In genomic region chrX:7259718-7260117, GRCm38 (mm10) we compare ENCODE assay signal across 30 mouse cellular contexts. TPM values are rescaled to one million over a fixed set of nuclear protein-coding genes. Genes with fewer than 3 reads are reported as not detected.
DNase-seq lines count a peak whose midpoint lies in the region; ATAC-seq and TF ChIP-seq lines count a peak whose summit lies in the region.
"Had no signal": no experiment of that assay in that cellular context is flagged by ENCODE, and none has a peak within 500 bp of the region (broad histone marks: within the 10 kb centered on the region; RNA-seq: fewer than 3 reads in every experiment).

No protein-coding gene starts in this region.

- no peak for TF ChIP-seq CTCF in lung, postnatal 0 days (IDR thresholded peaks at IDR 0.05)
- TF ChIP-seq CTCF in stomach, postnatal 0 days (IDR thresholded peaks at IDR 0.05; ENCODE audit: low read depth), result no peak

- peak; percentile 75 for ATAC-seq in lung, postnatal 0 days
- peak; percentile 26; the same call in 1 of the 2 replicates for ATAC-seq in stomach, postnatal 0 days (ENCODE audit: low FRiP score, low TSS enrichment)
- no peak for ATAC-seq in megakaryocyte-erythroid progenitor cell, adult 5-6 weeks (replicated peaks; ENCODE audit: low FRiP score, low TSS enrichment, poor library complexity, severe bottlenecking)
- ATAC-seq: forebrain, postnatal 0 days; inflammation-experienced regulatory T-cells, adult 6 months; liver, embryonic 12.5 days; liver, postnatal 0 days had no signal

- H3K9ac ChIP-seq in lung, postnatal 0 days (replicated peaks; ENCODE audit: low read depth), result no peak overlapping the region
- no peak overlapping the region for H3K9ac ChIP-seq in stomach, postnatal 0 days (ENCODE audit: low read length)
- H3K9ac ChIP-seq: embryonic facial prominence, embryonic 12.5 days; forebrain, postnatal 0 days; heart, embryonic 13.5 days; hindbrain, embryonic 14.5 days; liver, embryonic 12.5 days; liver, postnatal 0 days; midbrain, embryonic 12.5 days; neural tube, embryonic 12.5 days had no signal

- no peaks in the 10 kb centered on the region for H3K9me3 ChIP-seq in lung, postnatal 0 days (ENCODE audit: low read length)
- no peaks in the 10 kb centered on the region for H3K9me3 ChIP-seq in stomach, postnatal 0 days (ENCODE audit: control insufficient read depth, low read length)
- H3K9me3 ChIP-seq: embryonic facial prominence, embryonic 12.5 days; heart, embryonic 13.5 days; liver, embryonic 12.5 days; midbrain, embryonic 12.5 days; neural tube, embryonic 12.5 days had no signal

- WGBS in lung, postnatal 0 days, result 42% methylated on average over 3 of the region's 3 CpGs
- 46% methylated on average over 3 of the region's 3 CpGs for WGBS in stomach, postnatal 0 days

- peak; percentile 4 for DNase-seq in NIH3T3 (ENCODE audit: low read depth)
- DNase-seq in lung, adult 18-20 months, result peak; percentile 24 to 40
- DNase-seq in lung, postnatal 0 days (ENCODE audit: low spot score), result peak; percentile 76
- DNase-seq in stomach, postnatal 0 days (ENCODE audit: low spot score), result peak; percentile 13
- DNase-seq in thymus, postnatal 4 days, result no peak
- no peak for DNase-seq in right cerebral cortex, postnatal 10 days (ENCODE audit: low spot score in 2 of 2)
- DNase-seq: adrenal gland, postnatal 14 days; B cell, adult 2 months; cerebellum, adult 11 months; cerebellum, adult 9-10 months; cerebellum, postnatal 36 days; forebrain, postnatal 0 days; heart, postnatal 10 days; kidney, postnatal 14 days; liver, postnatal 0 days; right cerebral cortex, postnatal 25 days; spleen, adult 18-20 months; thymus, adult 18-20 months; thymus, postnatal 36 days had no signal

- 0 out of 2 replicates have a peak overlapping the region, but pooled peaks have one; percentile 12 for H3K27ac ChIP-seq in lung, postnatal 0 days (ENCODE audit: low read length)
- peak overlapping the region; percentile 49; the same call in 1 of the 2 replicates for H3K27ac ChIP-seq in stomach, postnatal 0 days (replicated peaks)
- H3K27ac ChIP-seq: embryonic facial prominence, embryonic 12.5 days; heart, embryonic 13.5 days; hindbrain, embryonic 14.5 days; liver, embryonic 12.5 days; midbrain, embryonic 12.5 days; neural tube, embryonic 12.5 days had no signal

- no peak overlapping the region for H3K4me3 ChIP-seq in lung, postnatal 0 days (ENCODE audit: low read depth, low read length)
- H3K4me3 ChIP-seq in stomach, postnatal 0 days (ENCODE audit: low read depth, low read length), result no peak overlapping the region
- H3K4me3 ChIP-seq: embryonic facial prominence, embryonic 12.5 days; heart, embryonic 13.5 days; liver, embryonic 12.5 days; midbrain, embryonic 12.5 days; myocyte; neural tube, embryonic 12.5 days had no signal

- H3K27me3 ChIP-seq in lung, postnatal 0 days (replicated peaks; ENCODE audit: insufficient read depth, low read length), result no peaks in the 10 kb centered on the region
- H3K27me3 ChIP-seq in stomach, postnatal 0 days (ENCODE audit: control insufficient read depth, insufficient read depth, low read length), result no peaks in the 10 kb centered on the region
- H3K27me3 ChIP-seq: CH12.LX; embryonic facial prominence, embryonic 12.5 days; heart, embryonic 13.5 days; liver, embryonic 12.5 days; midbrain, embryonic 12.5 days; neural tube, embryonic 12.5 days; Patski had no signal

- H3K4me2 ChIP-seq in lung, postnatal 0 days (replicated peaks; ENCODE audit: low read depth, low read length), result no peak overlapping the region
- no peak overlapping the region for H3K4me2 ChIP-seq in stomach, postnatal 0 days (replicated peaks; ENCODE audit: low read depth)
- H3K4me2 ChIP-seq: embryonic facial prominence, embryonic 12.5 days; heart, embryonic 13.5 days; hindbrain, embryonic 14.5 days; liver, embryonic 12.5 days; midbrain, embryonic 12.5 days; neural tube, embryonic 12.5 days had no signal

- TF ChIP-seq EP300 in lung, postnatal 0 days (IDR thresholded peaks at IDR 0.05), result 0 out of 2 replicates have a peak, but pooled peaks have one; percentile 12
- TF ChIP-seq EP300 in stomach, postnatal 0 days (optimal IDR thresholded peaks at IDR 0.05), result no peak

- no peaks in the 10 kb centered on the region for H3K4me1 ChIP-seq in lung, postnatal 0 days (ENCODE audit: insufficient read depth, low read depth, low read length)
- H3K4me1 ChIP-seq in stomach, postnatal 0 days (replicated peaks; ENCODE audit: control insufficient read depth, insufficient read depth), result no peaks in the 10 kb centered on the region
- H3K4me1 ChIP-seq: liver, embryonic 12.5 days; midbrain, embryonic 12.5 days; neural tube, embryonic 12.5 days had no signal

- no peaks in the 10 kb centered on the region for H3K36me3 ChIP-seq in lung, postnatal 0 days (ENCODE audit: insufficient read depth, low read length)
- H3K36me3 ChIP-seq in stomach, postnatal 0 days (ENCODE audit: control insufficient read depth, insufficient read depth, low read length), result no peaks in the 10 kb centered on the region
- H3K36me3 ChIP-seq: embryonic facial prominence, embryonic 12.5 days; heart, embryonic 13.5 days; liver, embryonic 12.5 days; midbrain, embryonic 12.5 days; neural tube, embryonic 12.5 days had no signal

RNA-seq across cellular contexts. Expression of gene Clcn5, which starts 59.4 kb away (rescaled TPM):
- polyA plus RNA-seq in lung, postnatal 0 days (2015; fragmentation: Nextera tagmentation; extraction: Ambion mirVana), result 3.1 and 3.2 TPM in 2 replicates
- 4.1 and 5.1 TPM in 2 replicates for polyA plus RNA-seq in stomach, postnatal 0 days (2015; fragmentation: Nextera tagmentation; extraction: Ambion mirVana)
- total RNA-seq in megakaryocyte-erythroid progenitor cell, adult 5-6 weeks (2014; fragmentation: Nextera tagmentation), result 2.0 and 2.2 TPM in 2 replicates
- total RNA-seq in megakaryocyte-erythroid progenitor cell, adult 5-6 weeks (2017), result 1.5 and 4.0 TPM in 2 replicates

Comparison
In these comparisons a context has a peak if more than half of its experiments do, and no peak if none do; other contexts are left out.
1. DNase-seq: peak in NIH3T3 (single experiment), lung, adult 18-20 months (2 of 2), lung, postnatal 0 days (single experiment) and stomach, postnatal 0 days (single experiment); none in thymus, postnatal 4 days (single experiment) and right cerebral cortex, postnatal 10 days (0 of 2).